Mouse (Mus musculus) layer of hippocampus, postnatal 36 days (tissue): ENCODE data around the gene Asb8. TPM values are rescaled to one million over a fixed set of nuclear protein-coding genes. Genes with fewer than 3 reads are reported as not detected.

Source experiments
- DNase-seq, 2 experiments: peaks; one replicate each; pipeline ENCODE4 v3.0.0; 2022
- total RNA-seq, 2 experiments: library from RNA; stranded (reverse); gene quantifications; 2 replicates each; pipeline ENCODE4 v1.2.3; 2021

The Asb8 gene
- total RNA-seq, 2 experiments from 2014 or later: 46.6 to 52.1 TPM

DNA sequence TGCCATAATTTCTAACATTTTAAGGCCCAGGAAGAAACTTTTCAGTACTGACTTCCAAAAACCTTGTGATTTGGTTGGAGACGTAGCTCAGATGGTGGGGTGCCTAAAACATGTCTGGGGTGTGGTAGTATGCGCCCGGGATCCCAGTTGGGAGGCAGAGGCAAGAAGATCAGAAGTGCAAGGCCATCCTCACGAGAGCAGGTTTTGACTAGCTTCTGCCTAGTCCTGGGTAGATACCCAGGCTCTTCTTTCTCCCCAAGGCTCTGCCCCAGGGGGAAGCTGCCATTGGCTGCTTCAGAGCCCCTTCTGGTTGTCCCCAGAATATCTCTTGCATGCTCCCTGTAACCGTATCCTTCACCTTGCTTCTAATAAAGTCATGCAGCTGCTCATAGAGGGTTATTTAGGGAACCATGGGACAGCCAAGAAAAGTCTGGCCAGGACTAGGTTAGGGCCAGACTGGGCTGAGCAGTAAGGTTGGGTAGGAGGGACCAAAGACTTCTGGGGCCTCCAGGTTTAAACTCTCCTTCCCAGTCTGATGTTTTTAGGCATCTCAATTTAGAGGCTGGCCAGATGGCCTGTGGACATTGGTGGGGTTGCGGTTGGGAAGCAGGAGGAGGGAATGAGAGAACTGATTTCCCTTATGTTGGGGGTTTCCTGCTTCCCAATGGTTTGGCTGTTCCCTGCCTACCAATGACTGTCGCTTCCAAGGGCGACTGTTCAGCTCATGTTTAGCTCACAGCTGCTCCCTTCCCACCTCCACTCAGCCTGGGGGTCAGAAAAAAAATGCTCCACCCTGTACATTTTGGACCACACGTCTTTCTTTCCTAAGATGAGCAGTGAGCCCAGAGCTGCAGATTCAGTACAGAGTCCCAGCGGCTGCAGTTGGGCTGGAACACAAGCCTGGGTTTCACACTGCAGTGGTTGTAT, 50.3 kb downstream of the Asb8 start:
- no peak for DNase-seq

DNA sequence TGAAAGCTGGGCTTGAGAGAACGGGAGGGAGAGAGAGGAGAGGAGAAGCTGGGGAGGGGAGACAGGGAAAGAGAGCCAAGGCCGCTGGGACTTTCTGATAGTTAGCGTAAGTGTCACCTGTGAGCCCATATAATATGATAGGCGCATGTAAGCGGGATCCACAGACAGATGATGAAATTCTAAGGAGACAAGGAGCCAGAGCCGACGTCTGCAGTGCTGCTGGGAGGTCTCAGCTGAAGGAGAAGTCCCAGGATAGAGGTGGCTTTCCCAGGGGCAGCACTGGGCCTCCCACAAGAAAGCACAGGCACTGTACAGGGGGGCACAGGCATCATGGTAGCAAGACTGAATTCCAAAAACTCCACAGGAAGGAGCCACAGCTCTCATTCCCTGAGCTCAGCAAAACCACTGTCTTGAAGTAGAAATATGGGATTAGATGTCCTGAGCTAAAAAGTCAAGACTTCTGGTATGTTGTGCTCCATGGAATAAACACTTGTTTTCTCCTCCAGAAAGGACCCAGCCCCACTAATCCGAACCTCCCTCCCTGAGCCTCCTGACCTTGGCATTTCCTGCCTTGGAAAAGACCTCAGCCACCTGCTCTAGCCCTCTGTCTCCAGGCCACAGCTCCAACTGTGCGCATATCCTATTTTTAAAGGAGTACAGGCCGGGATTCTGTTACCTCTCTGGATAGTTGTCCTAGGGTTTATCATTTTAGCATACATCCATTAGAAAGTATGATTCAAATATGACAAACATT, 51.1 kb downstream of the Asb8 start:
- DNase-seq: no peak

DNA sequence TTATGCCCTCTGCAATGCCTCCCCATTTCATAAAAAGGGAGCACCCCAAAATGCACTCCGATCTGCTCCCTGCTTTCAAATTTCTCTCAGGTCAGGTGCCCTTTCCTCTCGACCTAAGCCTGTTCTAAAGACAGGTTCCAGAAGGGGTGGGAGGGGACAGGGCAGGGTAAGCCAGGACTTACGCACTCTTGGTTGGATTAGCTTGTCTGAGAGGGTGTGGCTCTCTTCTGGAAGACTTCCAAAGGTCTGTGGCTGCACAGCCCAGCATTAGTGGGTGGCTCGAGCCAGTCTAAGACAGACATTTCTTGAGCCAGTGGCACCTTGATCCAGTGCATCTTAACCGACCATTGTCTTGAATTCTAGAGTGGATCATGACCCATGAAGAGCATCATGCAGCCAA, 53.6 kb downstream of the Asb8 start:
- no peak for DNase-seq

DNA sequence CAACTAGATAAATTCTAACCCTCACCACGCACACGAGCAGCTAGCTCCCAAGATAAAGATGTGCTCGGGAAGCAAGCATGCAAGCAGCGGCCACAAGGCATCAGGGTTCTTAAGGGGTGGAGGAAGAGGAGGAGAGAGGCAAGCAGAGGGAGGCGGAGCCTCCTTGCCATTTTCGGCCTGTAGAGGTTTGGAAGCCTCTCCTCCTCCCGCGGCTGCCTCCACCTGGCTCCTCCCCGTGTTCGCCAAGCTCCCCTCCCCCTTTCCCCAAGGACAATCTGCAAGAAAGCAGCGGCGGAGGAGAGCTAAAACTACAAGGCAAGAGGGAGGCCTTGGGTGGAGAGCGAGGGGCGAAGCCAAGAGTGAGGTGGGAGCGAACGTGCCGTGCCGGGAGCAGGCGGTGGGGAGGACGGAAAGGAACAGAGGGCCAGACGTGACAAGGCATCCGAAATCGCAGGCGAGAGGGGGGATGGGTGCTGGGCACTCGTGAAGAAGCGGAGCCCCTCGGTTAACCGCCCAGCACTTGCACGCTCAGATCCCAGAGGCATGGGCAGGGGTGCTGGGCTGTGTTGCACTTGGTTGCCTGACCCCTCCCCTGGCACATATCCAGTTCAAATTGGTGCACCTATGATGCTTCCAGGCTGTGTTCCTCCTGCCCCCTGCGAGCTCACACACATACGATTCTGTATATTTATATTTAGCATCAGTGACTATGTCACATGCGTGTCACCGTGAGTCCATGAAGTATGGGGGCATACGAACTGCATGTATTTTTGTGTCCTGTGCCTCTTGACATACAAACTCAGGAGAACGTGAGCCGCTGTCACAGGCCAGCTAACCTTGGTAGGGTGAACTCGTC, 56.9 kb downstream of the Asb8 start:
- peak; percentile 85 to 86 for DNase-seq

DNA sequence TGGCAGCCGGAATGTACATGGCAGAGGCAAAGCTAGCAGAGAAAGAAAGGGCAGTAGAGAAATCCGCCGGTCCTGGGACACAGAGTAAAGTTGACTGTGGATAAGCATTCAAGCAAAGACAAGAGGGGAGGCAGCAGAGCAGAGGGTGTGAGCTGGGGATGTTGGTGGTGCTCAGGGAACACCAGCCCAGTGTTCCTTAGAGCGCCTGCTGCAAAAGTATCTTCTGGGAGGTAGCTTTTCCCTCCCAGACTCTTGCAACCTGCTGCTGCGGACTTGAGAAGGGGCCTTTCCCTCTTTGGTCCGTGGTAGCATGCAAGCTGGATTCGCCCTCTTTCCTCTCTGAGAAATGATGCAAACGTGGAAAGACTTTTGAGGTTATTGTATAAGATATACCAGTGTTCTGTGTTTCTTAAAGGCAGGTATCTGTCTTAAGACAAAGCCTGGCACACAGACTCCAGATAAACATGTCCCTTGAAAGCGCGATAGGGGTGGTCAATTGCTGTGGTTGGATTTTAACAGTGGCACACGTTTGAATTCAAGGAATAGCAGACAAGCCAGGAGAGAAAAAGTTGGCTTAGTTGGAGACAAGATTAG, 57.6 kb downstream of the Asb8 start:
- DNase-seq: no peak

DNA sequence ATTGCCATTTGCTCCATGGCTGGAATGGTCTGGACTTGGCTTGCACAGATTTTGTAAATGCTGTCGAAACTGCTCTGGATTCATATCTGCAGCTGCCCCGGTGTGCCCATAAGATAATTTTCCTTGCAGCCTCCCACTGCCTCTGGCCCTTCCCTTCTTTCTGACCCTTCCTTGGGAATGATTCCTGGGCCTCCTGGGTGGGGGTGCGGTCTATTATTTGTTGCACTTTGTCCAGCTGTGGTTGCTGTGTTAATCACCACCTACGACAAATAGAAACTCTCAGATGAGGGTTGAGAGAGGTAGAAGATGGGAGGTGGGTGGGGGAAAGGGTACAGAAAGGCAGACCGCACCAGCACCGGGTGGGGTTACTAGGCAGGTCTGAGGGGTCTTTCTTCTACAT, 58.2 kb downstream of the Asb8 start:
- no peak for DNase-seq

DNA sequence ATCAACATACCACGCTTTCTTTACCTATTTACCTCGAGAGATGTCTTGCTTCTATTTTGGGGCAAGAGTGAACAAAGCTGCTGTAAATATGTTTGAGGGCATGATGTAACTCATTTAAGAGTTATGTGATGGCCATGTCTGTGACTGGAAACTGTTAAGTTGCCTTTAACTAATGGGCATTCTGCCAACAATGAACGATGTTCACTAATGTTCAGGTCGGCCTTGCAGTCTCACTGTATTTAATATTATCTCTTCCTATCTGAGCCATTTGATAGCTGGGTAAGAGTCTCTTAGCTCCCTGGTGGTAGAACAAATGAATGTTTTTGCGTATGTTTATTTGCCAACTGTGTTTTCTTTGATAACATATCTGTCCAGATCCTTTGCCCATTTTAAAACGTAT, 58.9 kb downstream of the Asb8 start:
- DNase-seq: no peak

DNA sequence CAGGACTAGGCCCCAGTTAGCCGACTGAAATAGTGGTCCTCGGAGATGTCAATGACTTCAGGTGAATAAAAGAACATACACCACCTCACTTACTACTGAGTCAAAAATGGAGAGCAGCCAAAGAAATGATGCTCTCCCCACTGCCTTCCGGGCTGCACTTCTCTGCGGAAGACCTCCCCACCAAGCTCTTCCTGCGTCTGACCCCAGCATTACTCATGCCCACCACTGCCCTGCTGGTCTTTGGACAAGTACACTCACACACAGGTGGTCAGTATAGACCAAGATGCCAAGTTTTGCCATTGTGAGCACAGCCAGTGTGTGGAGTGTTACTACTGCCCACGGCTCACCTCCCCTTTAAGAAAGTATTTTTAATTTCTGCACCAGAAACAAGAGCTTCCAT, 63.0 kb downstream of the Asb8 start:
- DNase-seq: no peak

DNA sequence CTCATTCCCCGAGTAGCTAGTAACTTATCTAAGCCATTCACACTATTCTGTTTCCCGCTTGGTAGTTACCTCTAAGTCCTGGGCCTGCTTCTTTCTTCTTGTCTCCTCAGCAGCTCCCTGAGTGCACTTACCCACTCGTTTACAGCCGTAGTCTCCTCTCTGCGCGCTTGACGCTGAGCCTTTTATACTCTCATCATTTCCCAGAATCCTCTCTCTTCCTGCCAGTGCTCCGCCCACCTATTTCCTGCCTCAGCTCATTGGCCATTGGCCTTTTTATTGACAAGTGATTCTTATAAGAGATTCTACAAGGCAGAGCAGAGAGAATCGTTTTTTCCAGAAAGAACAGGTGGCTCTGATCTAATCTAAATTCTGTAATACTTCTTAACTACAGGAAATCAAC, 66.9 kb downstream of the Asb8 start:
- no peak for DNase-seq

DNA sequence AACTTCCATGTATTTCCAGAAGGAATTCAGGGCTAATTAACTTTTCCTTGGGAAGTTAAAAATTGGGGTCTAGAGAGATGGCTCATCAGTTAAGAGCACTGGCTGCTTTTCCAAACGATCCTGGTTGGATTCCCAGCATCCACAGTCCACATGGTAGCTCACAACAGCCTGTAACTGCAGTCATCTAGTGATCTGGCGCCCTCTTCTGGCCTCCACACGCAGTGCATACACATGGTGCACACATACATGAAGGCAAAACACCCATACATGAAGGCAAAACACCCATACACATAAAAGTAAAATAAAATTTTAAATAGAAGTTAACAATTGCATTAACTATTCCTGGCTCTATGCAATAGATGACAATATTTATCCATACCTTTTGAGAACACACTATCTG, 68.5 kb downstream of the Asb8 start:
- no peak for DNase-seq

DNA sequence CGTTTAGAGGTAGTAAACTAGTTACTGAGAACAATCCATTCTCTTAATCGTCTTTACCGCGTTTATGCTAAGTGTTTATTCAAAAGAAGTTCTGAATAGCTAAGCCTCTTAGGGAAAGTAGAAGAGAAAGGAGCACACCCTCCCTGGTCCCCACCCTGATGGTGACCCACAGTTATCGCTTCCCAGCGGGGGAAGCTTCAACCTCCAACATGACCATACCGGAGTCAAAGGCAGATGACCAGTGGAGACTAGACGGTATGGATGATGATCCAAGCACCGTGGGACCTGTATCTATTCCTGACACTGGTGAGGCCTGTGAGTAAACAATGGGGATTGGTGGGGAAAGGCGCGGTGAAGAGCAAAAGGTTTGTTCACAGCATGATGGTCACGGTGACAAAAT, 70.5 kb downstream of the Asb8 start:
- DNase-seq: no peak

DNA sequence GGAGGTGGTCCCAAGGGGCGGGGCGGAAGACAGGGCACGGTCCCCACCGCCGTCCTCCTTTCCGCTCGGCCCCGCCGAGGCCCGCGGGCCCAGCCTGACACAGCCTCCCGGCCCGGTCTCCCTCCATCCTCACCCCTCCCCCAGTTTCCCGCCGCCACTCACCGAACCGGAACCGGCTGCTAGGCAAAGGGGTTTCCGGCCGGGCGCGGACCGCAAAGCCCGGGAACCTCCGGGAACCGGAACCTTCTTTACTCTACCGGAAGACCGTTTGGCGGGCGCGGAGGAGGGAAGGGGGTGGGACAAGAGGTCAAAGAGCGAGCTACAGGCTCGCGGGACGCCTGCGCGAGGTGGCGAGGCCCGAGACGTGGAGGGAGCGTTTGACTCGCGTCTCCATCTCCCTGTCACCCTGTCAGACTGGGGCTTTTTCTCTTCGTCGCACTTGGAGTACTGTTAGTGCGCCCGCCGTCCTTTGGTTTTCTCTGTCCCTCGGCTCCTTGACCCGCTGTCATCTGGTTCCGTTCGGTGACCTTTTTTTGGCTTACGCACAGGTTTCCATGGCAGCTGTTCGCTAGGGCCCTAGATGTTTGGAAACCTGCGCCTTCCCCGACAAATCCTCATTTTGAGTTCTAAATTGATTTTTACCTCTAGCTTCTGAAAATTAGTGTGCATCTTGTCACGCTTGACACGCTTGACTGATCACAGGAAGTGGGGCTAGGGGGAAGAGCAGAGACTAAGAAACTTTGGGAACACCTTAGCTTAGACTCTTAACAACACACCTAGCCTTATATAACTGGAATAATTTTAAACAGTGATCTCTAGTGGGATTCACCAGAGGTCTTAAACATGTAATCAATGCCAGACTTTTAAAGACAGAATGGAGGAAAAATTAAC, 72.1 kb downstream of the Asb8 start, which contains the start of gene Senp1:
Gene Senp1, minus strand, starts transcription at position 624 of the 891 bp plus-strand sequence.
- DNase-seq: peak; percentile 88 to 89

DNA sequence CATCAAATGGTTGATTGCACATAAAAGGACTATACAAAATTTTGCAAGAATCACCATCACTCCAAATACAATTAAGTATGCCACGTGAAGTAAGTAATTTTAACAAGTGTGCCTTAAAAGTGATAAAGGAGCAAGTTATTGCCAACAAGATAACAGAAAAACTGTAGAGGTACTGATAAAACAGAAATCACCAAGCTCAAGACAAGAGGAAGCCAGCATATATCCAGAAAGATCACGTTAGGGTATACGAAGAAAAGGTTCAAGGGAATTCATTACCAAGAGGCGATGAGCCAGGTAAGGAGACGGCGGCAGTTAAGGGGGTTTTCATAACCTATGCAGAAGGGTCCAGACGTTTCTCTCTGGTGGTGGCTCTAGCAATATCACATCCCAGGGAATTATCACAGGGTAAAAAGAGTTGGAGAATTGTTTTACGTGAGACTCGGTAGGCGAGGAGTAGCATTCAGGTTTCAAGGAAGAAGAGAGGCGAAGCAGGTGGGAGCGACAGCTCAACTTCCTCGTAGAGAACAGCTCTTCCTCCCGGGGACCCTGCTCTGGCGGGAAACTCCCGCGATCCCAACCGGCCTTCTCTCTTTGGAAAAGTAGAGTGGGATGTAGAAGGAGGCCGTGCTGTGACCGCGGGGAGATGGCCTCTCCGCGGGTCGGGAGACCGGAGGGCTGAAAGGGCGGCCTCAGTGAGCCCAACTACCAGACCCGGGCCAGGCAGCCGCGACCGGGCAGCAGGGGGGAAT, 72.9 kb downstream of the Asb8 start, which contains the start of gene Pfkm:
Gene Pfkm, plus strand, starts transcription at position 218 of the 749 bp plus-strand sequence.
- DNase-seq: no peak

DNA sequence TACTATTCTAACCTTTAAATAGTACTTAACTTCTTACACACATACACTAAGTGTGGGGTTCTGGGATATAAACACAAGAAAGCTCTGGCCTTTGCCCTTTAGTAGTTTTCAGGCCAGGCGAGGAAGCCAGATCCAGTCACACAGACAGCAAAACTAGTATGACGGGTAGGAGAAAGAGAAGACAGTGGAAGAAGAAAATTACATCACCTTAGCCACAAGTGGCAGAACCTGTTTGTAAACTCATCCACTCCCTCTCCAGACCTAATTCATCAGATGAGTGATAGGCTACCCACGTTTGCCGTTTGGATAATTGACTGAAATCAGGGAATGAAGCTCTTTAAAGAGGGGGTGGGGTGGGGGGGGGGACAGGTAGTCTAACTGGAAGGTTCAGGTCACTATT, 73.6 kb downstream of the Asb8 start:
- DNase-seq: no peak

DNA sequence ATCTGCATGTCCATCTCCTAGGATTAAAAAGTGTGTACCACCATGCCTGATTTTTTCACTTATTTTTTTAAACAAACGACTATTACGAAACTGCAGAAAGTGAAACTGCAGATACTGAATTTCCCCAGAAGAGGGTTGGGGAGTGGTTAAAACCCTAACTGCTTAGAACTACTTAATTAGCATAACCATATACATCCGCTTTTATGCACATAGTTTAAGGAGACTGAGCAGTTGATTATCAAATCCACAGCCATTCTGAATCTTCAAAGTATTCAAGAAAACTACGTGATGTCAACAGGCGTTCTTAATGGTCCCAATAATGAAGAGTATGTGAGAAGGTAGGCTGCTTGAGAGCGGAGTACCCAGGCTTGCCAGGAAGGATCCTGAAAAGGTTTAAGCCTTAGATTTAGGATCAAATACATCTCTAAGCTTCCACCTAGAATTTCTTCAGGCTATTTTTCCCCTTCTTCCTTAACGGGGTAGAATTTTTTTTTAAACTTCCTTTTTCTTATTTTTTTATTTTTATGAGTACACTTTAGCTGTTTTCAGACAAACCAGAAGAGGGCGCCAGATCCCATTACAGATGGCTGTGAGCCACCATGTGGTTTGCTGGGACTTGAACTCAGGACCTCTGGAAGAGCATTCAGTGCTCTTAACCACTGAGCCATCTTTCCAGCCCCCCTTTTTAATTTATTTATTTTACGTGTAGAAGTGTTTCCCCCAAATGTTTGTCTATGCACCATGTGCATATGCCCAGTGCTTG, 75.8 kb downstream of the Asb8 start:
- no peak for DNase-seq

DNA sequence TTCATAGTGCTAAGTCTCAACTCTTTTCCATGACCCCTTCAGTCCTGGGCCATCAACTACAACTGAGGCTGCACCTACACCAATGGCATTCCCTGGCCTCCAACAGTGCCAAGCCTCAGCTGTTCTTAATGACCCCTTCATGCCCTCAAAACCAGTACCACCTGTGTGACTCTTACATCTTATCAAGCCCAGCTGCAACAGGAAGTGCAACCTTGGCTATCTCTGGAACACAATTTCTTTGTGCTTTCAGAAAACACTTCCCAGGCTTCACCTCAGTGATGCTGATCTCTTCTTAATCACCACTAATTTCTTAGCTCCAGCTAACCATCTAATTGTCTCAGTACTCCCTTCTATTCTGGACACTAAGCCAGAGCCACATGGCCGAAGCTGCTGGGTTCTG, 76.5 kb downstream of the Asb8 start:
- DNase-seq: no peak
